Mouse (Mus musculus) heart, postnatal 36 days (tissue): ENCODE measurements around the gene Ptbp1. TPM values are rescaled to one million over a fixed set of nuclear protein-coding genes. Genes with fewer than 3 reads are reported as not detected.

ENCODE experiments used
- DNase-seq, 2 experiments: peaks; one replicate each; pipeline ENCODE4 v3.0.0; 2021 to 2022
- intact Hi-C: fragments of 180-260 bp; cut with DNase I; formaldehyde crosslinking; loops from one replicate; pipeline ENCODE4 v1.15.1; 2025
- microRNA-seq, 2 experiments: library from miRNA; unstranded; fragments of <30 nt; microRNA quantifications; one replicate each; pipeline ENCODE4 v1.2.0; 2021; ENCODE audit warnings: borderline number of aligned reads in 2 of 2
- total RNA-seq, 2 experiments: library from RNA; stranded (reverse); gene quantifications; 2 replicates each; pipeline ENCODE4 v1.2.3; 2021

The Ptbp1 gene
- total RNA-seq, 2 experiments from 2014 or later = 50.9 to 51.2 TPM

DNA sequence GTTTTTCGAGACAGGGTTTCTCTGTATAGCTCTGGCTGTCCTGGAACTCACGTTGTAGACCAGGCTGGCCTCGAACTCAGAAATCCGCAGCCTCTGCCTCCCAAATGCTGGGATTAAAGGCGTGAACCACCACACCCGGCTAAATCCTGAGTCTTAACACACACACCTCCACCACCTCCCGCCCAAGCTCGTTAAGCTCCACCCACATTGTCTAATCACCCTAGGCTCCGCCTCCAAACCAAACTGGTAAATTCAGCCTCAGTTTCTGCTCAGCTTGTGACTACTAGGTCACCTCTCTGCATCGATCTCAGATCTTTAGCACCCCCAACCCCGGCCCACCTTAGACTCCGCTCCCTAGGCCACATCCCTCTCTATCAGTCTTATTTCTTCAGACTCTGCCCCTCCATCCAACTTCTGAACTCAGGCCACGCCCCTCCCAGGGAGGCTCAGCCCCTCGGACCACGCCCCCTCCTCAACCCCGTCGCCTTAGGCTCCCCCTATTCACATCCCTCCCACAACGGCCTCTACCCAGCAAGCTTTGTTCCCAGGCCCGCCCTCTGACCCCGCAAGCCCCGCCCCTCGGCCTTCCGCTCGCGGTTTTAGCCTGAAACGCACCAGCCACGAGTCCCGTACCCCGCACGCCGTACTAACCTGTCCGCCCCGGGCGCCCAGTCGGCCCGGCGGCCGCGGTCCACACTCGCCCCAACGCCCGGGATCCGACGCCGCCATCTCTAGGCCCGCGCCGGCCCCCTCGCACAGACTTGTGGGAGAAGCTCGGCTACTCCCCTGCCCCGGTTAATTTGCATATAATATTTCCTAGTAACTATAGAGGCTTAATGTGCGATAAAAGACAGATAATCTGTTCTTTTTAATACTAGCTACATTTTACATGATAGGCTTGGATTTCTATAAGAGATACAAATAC, 54.2 kb downstream of the Ptbp1 start, which contains the start of gene Med16:
Gene Med16, minus strand, starts transcription at position 757 of the 925 bp plus-strand sequence.
- intact Hi-C loops = no loop called here
- peak; percentile 94 to 98 for DNase-seq

DNA sequence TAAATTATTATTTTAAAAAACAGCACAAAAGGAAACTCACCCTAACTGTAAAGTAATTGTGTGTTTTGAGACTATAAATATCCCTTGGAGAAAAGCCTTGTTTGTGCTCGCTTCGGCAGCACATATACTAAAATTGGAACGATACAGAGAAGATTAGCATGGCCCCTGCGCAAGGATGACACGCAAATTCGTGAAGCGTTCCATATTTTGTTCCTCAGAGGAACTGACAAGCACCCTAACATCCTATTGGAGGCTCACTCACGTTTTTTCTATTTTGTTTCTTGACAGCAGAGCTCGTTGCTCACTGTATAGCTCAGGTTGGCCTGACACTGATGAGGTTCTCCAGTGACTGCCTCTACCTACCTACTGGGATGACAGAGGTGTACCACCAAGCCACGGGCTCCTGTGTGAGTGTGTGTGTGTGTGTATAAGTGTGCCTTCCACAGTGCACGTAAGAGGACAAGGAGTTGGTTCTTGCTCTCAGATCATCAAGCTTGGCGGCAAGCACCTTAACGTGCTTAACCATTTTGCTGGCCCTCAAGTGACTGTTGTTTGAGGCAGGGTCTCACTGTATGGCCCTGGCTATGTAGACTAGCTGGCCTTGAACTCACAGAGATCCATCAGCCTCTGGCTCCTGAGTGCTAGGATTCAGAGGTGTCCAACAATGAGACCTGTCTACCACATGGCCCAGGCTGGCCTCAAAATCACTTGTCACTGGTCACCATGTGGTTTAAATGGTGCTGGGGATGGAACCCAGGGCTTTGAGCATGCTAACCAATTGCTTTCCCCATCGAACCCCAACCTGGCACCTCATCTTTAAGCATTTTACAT, 55.1 kb downstream of the Ptbp1 start:
- intact Hi-C loops = no loop called here
- DNase-seq = peak; percentile 29 to 55

DNA sequence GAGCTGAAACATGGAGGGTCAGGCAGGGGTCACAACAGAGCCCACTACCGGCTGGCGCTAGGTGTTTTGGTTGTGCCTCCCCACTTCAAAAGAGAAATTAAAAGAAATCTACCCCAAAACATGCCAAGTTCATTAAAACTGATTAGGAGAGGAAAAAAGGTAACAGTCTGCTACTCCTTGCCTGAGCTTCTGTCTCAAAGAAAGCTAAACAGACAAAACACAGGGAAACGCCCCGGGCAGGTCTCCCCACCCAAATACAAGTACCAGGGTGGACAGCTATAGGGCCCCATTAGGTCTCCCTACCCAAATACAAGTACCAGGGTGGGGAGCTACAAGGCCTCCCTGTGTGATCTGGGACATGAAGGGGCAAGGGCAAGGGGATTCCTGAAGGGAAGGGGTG, 56.3 kb downstream of the Ptbp1 start, which contains the start of gene Gm26602:
Gene Gm26602, plus strand, starts transcription at position 301 of the 400 bp plus-strand sequence.
- intact Hi-C loops = no loop called here
- DNase-seq = no peak

DNA sequence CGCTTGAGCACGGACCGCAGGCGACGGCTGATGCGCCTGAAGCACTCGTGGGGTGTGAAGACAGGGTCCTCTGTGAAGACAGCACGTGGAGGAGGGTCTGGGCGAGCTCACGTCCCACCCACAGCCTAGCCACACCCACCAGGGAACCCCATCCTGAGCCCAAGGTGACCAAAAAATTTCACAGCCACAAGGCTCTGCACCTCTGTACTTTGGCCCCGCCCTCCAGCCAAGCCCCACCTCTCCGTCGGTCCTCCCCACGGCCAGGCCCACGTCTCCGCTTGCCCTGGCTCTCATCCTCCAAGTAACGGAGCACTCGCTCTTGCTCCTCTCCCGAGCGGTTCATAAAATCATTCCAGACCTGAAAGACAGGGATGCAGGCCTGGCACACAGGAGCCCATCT, 58.2 kb downstream of the Ptbp1 start:
- DNase-seq = no peak
- intact Hi-C loops = no loop called here

Small RNA genes within 50 kb of the gene (microRNA-seq; reads per million reads assigned to microRNA genes)
- gene Mir6910 = 0 reads per million in 2 experiments

Other genes starting within 250 kb of the Ptbp1 start
- under 1 TPM in 1 of 2 experiments, not detected in 1; 0.08 TPM for gene C2cd4c, start 240.4 kb upstream of the Ptbp1 start, total RNA-seq
- gene Shc2, start 216.5 kb upstream of the Ptbp1 start, total RNA-seq = 1 to 10 TPM; 1.9 to 2.5 TPM
- not detected for gene Odf3l2, start 208.7 kb upstream of the Ptbp1 start, total RNA-seq
- not detected for gene Madcam1, start 189.9 kb upstream of the Ptbp1 start, total RNA-seq
- gene Tpgs1, start 185.1 kb upstream of the Ptbp1 start, total RNA-seq = 10 to 100 TPM; 18.1 to 19.9 TPM
- gene Cdc34, start 172.2 kb upstream of the Ptbp1 start, total RNA-seq = 100 to 1,000 TPM; 178 to 198 TPM
- 1 to 10 TPM; 6.5 to 8.4 TPM for gene Gzmm, start 165.4 kb upstream of the Ptbp1 start, total RNA-seq
- gene Bsg, start 149.9 kb upstream of the Ptbp1 start, total RNA-seq = 1,000 to 10,000 TPM; 1,389 to 1,395 TPM
- 10 to 100 TPM; 20.0 to 26.8 TPM for gene Hcn2, start 137.8 kb upstream of the Ptbp1 start, total RNA-seq
- gene Polrmt, start 107.8 kb upstream of the Ptbp1 start, total RNA-seq = 10 to 100 TPM; 42.3 to 48.0 TPM
- not detected for gene Fgf22, start 99.4 kb upstream of the Ptbp1 start, total RNA-seq
- 10 to 100 TPM; 23.6 to 24.6 TPM for gene Rnf126, start 87.5 kb upstream of the Ptbp1 start, total RNA-seq
- gene Fstl3, start 77.2 kb upstream of the Ptbp1 start, total RNA-seq = 1 to 10 TPM; 4.2 to 4.3 TPM
- not detected for gene Prss57, start 63.5 kb upstream of the Ptbp1 start, total RNA-seq
- 10 to 100 TPM; 56.0 to 87.0 TPM for gene Palm, start 60.9 kb upstream of the Ptbp1 start, total RNA-seq
- under 1 TPM in 1 of 2 experiments, not detected in 1; 0.62 TPM for gene Misp, start 33.4 kb upstream of the Ptbp1 start, total RNA-seq
- gene Prtn3, start 20.0 kb downstream of the Ptbp1 start, total RNA-seq = not detected
- gene Plppr3, start 20.2 kb downstream of the Ptbp1 start, total RNA-seq = not detected
- gene Elane, start 31.8 kb downstream of the Ptbp1 start, total RNA-seq = not detected
- gene Cfd, start 36.4 kb downstream of the Ptbp1 start, total RNA-seq = 10 to 100 TPM; 11.6 to 63.9 TPM
- gene Med16, start 54.5 kb downstream of the Ptbp1 start, total RNA-seq = 10 to 100 TPM; 53.0 to 53.2 TPM
- gene Gm26602, start 56.4 kb downstream of the Ptbp1 start, total RNA-seq = not detected
- gene Kiss1r, start 62.5 kb downstream of the Ptbp1 start, total RNA-seq = under 1 TPM; 0.17 to 0.38 TPM
- 10 to 100 TPM; 81.0 to 88.1 TPM for gene R3hdm4, start 66.8 kb downstream of the Ptbp1 start, total RNA-seq
- gene Arid3a, start 72.6 kb downstream of the Ptbp1 start, total RNA-seq = 1 to 10 TPM; 1.9 to 2.6 TPM
- gene Wdr18, start 105.7 kb downstream of the Ptbp1 start, total RNA-seq = 10 to 100 TPM; 25.6 to 28.8 TPM
- gene Grin3b, start 116.3 kb downstream of the Ptbp1 start, total RNA-seq = under 1 TPM; 0.27 to 0.28 TPM
- gene Tmem259, start 129.9 kb downstream of the Ptbp1 start, total RNA-seq = 100 to 1,000 TPM; 107 to 120 TPM
- 10 to 100 TPM; 29.9 to 30.6 TPM for gene Cnn2, start 134.2 kb downstream of the Ptbp1 start, total RNA-seq
- 1 to 10 TPM; 7.7 to 7.9 TPM for gene Abca7, start 142.1 kb downstream of the Ptbp1 start, total RNA-seq
- 1 to 10 TPM; 4.1 to 5.9 TPM for gene Arhgap45, start 162.2 kb downstream of the Ptbp1 start, total RNA-seq
- gene Polr2e, start 185.4 kb downstream of the Ptbp1 start, total RNA-seq = 10 to 100 TPM; 88.5 to 96.4 TPM
- gene Gpx4, start 192.7 kb downstream of the Ptbp1 start, total RNA-seq = 100 to 1,000 TPM; 863 to 871 TPM